ENCODE assay signal across 8 mouse cellular contexts in genomic region chr11:6030650-6031049, GRCm38 (mm10). TPM values are rescaled to one million over a fixed set of nuclear protein-coding genes. Genes with fewer than 3 reads are reported as not detected.
DNase-seq lines count a peak whose midpoint lies in the region; ATAC-seq lines count a peak whose summit lies in the region.

No protein-coding gene starts in this region.

- peak; percentile 33 to 38 for DNase-seq in kidney, adult 8-10 months
- DNase-seq in adrenal gland, adult 8-10 months = peak; percentile 75
- DNase-seq in cerebellum, postnatal 4 days (ENCODE audit: low spot score in 2 of 2) = peak; percentile 54 to 88
- peak; percentile 86 to 87 for DNase-seq in heart, postnatal 10 days
- DNase-seq in ovary, postnatal 36 days (ENCODE audit: low spot score) = peak; percentile 64
- no peak for DNase-seq in kidney, adult 11 months
- no peak for DNase-seq in lung, postnatal 36 days

- H3K9me3 ChIP-seq in kidney, embryonic 16.5 days (ENCODE audit: low read length) = no peaks in the 10 kb centered on the region

- H3K27ac ChIP-seq in kidney, embryonic 16.5 days (ENCODE audit: low read length) = no peak overlapping the region

- no peaks in the 10 kb centered on the region for H3K27me3 ChIP-seq in kidney, embryonic 16.5 days (ENCODE audit: insufficient read depth, low read length)

- H3K4me2 ChIP-seq in kidney, embryonic 16.5 days (replicated peaks; ENCODE audit: low read depth, low read length) = no peak overlapping the region

- ATAC-seq in kidney, embryonic 16.5 days (ENCODE audit: low FRiP score, low TSS enrichment) = no peak

- no peaks in the 10 kb centered on the region for H3K4me1 ChIP-seq in kidney, embryonic 16.5 days (ENCODE audit: insufficient read depth, low read length)

- 89% methylated on average over 6 of the region's 6 CpGs for WGBS in kidney, embryonic 16.5 days

- intact Hi-C loops in heart, postnatal 10 days (cut with DNase I) = no loop called here

- H3K36me3 ChIP-seq in kidney, embryonic 16.5 days (ENCODE audit: insufficient read depth, low read length) = no peaks in the 10 kb centered on the region

- H3K9ac ChIP-seq in kidney, embryonic 16.5 days (replicated peaks; ENCODE audit: low read length) = no peak overlapping the region

- no peak overlapping the region for H3K4me3 ChIP-seq in kidney, embryonic 16.5 days (ENCODE audit: low read length)

RNA-seq across cellular contexts. Expression of gene Camk2b, which starts 35.5 kb away (rescaled TPM):
- polyA plus RNA-seq in kidney, embryonic 16.5 days (2015; fragmentation: Nextera tagmentation; extraction: Ambion mirVana) = 3.4 and 4.1 TPM in 2 replicates
- 10 to 100 TPM; 13.2 to 25.8 (median 20.0) TPM for total RNA-seq in adrenal gland, adult 8-10 months (2022)
- total RNA-seq in heart, postnatal 10 days (2021) = 1 to 10 TPM; 7.4 to 7.7 TPM

Comparison
In these comparisons a context has a peak if more than half of its experiments do, and no peak if none do; other contexts are left out.
1. DNase-seq: peak in kidney, adult 8-10 months (2 of 2), adrenal gland, adult 8-10 months (single experiment), cerebellum, postnatal 4 days (2 of 2), heart, postnatal 10 days (2 of 2) and ovary, postnatal 36 days (single experiment); none in kidney, adult 11 months (single experiment) and lung, postnatal 36 days (single experiment).